Mouse (Mus musculus) lung, postnatal 36 days (tissue): ENCODE measurements at regions not wholly inside any gene's neighbourhood (a gene's known extent, or its start where the extent isn't known, plus 50 kb on each side); places are given as distances from the start of the nearest gene placed in this dataset.

Experiments used
- DNase-seq: peaks from one replicate; pipeline ENCODE4 v3.0.0; 2022; ENCODE audit warnings: mixed read lengths

GRCm38 (mm10) chr17:49219512-49220197 lies 208.5 kb upstream of the Mocs1 start:
- DNase-seq, result no peak

GRCm38 (mm10) chr17:49223212-49223611 lies 204.9 kb upstream of the Mocs1 start:
- no peak for DNase-seq

- peak; percentile 36 for DNase-seq
Measured at GRCm38 (mm10) chr17:49223651-49224050, 204.5 kb upstream of the Mocs1 start.

DNA sequence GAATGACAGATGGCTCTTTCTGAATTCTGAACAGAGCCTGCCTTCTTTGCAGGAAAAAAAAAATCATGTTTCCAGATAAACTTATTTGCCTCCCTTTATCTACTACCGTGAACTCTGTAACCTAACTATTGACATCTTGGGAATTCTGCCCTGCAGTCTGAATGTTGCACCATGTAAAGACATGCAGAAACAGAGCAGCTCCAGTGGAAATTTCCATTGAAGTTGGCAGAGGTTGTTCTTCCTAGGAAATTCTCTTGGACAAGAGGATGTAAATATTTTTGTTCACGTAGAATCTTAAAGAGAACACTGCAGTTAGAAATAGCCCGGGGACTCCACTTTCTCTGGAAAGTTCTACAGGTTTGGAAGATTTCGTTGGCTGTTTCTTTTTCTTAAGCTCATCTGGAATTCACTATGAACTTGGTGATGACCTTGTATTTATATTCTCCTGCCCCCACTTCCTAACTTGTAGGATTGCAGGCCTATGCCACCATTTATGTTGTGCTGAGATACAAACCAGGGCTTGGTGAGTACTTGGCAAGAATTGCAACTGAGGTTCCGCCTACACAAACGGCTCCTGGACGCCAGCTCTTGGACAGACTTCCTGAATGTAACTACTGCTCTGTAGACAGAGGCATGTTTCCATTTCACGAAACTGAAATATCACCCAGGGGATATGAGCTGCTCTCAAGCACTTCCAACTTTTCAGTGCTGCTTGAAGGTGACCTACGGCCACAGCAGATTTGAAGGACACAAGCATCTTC lies 202.7 kb upstream of the Mocs1 start:
- DNase-seq, result peak; percentile 35

GRCm38 (mm10) chr17:49226016-49226400 lies 202.2 kb upstream of the Mocs1 start:
- DNase-seq, result peak; percentile 26

DNA sequence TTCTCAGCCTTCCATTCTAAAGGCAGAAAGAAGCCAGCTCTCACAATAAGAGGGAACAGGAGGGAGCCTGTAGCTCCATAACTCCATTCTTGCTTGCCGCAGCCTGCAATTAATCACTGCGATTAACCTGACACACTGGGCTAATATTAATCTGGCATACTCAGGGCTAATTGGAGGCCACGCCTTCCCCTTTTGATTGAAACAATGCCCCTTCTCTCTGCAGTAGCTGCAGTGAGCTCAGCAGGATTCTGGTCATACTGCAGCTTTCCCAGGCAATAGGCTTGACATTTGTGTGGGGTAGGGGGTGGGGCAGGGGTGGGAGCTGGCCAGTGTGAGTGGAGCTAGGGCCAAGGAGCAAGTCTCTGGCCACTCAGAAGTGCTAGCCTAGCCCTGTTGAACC lies 196.9 kb upstream of the Mocs1 start:
- no peak for DNase-seq

- DNase-seq, result no peak
Measured at GRCm38 (mm10) chr17:49240097-49240496, 188.1 kb upstream of the Mocs1 start.

- peak; percentile 32 for DNase-seq
Measured at GRCm38 (mm10) chr17:49243419-49243818, 184.7 kb upstream of the Mocs1 start.

DNA sequence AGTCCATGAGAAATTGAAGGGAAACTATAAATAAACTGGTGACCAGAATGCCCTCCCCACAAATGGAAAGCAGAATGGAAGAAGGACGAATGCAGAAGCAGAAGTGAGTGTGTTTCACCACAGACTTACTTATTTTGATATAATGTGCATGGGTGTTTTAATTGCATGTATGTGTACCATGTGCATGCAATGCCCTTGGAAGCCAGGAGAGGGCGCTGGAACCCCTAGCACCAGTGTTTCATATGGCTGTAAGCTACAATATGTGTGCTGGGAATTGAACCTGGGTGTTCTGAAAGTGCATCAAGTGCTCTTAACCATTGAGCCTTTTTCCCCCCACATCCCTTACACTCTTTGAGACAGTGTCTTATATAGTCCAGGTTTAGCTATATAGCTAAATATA lies 183.1 kb upstream of the Mocs1 start:
- no peak for DNase-seq

GRCm38 (mm10) chr17:49247215-49247614 lies 180.9 kb upstream of the Mocs1 start:
- DNase-seq, result no peak

DNA sequence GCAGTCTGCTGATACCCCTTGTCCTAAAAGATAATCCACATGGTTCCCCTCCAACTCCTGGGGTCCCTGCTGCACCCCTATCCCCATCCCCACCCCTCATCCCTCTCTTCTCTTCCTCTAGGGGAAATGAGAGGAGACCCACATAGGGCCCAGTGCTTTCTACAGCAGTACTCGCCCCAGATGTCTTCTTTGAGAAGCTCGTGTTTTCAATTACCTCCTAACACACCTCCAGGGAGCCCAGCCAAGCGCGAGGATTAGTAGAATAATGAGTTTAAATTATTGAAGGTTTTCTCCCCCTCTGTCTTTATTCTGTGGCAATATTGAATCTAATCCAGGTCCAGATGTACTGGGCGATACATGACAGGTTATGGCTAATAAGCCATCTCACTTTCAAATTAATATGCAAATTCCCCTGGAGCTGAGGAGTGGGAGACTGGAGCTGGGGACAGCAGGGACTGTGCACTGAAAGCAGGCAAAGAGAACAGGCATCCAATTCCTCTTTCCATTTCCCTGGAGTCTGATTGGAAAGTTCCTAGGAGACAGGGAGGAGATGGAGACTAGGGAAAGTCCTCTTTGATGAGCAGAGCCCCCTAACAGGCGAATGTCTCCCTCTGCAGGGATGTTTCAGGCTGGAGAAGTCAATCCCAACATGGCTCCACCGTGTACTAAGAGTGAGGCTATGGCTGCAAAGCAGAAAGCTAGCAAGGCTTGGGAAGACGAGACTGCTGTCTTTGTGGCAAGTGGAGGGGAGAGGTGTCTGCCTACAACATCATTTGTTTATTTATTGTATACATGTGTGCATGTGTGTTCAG lies 177.2 kb upstream of the Mocs1 start:
- no peak for DNase-seq

- DNase-seq, result no peak
Measured at GRCm38 (mm10) chr17:49252271-49252670, 175.9 kb upstream of the Mocs1 start.

DNA sequence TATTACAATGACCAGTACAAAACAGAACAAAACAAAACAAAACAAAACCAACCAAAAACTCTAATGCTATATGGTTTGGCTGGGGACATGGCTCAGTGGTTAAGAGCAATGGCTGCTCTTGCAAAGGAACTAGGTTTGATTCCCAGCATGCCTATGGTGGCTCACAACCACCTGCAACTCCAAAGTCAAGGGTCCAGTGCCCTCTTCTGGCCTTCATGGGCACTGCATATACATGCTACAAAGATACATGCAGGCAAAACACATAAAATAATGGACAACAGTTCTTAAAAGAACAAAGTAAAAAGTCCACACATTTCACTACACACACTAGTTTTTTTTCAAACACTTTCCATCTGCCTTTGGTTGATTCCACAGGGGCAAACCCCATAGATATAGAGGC lies 169.7 kb upstream of the Mocs1 start:
- DNase-seq, result no peak

DNA sequence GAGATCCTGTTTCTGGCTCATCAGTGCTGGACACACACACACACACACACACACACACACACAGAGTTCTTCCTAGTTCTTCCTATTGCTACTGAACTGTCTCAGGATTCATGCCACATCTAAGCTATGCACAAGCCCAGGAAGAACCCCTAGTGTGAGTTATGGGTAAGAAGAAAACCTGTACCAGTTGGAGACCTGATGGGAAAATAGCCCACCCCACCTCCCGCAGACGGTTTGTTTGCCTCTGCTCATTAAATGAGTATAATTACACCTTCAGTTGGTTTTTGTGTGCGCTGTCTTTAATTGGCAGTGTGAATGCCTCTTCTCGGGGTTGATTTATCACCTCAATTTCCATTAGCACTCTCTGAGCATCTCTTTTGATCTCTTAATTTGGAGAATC lies 165.8 kb upstream of the Mocs1 start:
- no peak for DNase-seq

DNA sequence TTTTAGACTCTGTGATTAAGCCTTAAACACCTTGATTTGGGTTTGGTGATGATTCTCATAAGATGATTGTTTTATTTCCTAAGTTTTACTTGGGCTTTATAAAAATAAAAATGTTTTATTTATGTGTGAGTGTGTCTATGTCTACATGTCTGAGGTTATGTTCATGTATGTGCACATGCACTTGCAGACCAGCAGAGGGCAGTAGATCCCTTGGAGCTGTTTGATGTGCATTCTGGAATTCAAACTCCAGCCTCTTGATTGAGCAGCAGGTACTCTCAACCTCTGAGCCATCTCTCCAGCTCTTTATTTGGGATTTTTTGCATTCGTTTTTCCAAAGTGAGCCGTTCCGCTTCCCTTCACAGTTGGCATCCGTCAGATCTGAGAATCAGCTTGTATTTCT lies 161.8 kb upstream of the Mocs1 start:
- DNase-seq, result no peak

DNA sequence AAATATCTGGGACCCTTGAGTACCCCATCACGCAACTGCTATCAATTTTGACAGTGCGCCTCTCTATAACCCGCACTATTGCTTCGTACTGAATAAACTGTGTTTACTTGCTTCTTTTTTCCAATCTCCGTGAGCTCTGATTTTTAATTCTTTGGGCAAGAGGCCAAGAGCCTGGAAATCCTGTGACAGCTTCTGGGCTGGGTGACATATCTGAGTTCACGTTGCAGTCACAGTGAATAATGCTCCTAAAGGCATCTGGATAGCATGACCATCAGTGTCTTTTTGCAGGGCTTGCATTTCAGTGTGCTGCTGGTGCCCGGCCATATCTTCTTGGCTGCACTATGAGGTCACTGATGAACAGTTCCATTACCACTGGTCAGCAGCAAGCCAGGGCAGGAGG lies 158.2 kb upstream of the Mocs1 start:
- no peak for DNase-seq

GRCm38 (mm10) chr17:49272661-49273448 lies 155.3 kb upstream of the Mocs1 start:
- DNase-seq, result no peak

- DNase-seq, result no peak
Measured at GRCm38 (mm10) chr17:49274936-49275335, 153.2 kb upstream of the Mocs1 start.

DNA sequence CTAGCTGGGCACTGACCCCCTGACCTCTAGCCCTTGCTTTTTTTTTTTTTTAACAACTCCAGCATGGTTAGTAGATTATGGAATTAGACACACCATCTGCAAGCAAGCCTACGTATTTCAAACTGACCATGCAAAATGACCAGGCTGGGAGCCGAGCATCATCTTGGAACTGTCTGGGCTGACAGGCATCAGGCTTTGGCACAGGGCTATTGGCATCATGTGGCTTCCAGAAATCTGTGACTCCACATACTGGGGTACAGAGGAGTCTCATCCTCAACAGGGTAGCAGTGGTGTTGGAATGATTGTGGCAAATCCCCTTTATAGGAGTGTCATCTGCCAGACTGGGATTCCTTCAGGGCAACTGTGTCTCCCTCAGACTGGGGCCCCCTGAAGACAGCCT lies 152.7 kb upstream of the Mocs1 start:
- DNase-seq, result no peak

DNA sequence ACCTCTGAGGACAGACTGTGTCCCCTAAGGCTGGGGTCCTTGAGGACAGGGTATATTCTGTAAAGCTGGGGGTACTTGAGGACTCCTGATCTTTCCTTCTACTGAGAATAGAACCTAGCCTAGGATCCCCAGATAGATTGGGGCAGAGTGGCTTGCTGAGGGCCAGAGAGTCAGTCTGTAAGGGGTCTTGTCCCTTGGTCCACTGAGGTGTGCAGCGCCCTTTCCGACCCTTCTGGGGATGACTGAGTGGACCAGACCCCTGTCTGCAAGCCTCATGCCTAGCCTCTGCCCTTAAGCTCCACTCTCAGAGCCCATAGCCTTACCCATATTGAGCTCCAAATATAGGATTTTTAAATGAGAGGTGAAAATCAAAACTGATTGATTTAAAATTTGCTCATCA lies 152.2 kb upstream of the Mocs1 start:
- DNase-seq, result no peak

DNA sequence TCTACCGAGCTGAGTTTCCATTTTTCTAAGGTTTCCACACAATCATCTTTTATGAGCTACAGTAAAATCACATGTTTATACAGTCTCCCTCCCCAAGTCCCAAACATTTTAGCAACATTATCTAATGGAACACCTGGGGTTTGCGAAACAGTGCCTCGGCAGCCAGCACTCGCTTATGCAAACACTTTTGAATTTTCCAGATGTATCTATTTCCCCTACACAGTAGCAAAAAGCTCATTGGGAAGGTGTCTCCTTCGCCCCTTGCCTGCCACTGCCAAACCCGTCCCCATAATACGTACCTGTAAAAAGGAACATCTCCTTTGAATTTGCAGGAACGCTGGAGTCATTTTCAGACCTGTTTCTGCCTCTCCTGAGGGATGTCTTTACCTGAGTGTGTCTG lies 149.6 kb upstream of the Mocs1 start:
- no peak for DNase-seq

DNA sequence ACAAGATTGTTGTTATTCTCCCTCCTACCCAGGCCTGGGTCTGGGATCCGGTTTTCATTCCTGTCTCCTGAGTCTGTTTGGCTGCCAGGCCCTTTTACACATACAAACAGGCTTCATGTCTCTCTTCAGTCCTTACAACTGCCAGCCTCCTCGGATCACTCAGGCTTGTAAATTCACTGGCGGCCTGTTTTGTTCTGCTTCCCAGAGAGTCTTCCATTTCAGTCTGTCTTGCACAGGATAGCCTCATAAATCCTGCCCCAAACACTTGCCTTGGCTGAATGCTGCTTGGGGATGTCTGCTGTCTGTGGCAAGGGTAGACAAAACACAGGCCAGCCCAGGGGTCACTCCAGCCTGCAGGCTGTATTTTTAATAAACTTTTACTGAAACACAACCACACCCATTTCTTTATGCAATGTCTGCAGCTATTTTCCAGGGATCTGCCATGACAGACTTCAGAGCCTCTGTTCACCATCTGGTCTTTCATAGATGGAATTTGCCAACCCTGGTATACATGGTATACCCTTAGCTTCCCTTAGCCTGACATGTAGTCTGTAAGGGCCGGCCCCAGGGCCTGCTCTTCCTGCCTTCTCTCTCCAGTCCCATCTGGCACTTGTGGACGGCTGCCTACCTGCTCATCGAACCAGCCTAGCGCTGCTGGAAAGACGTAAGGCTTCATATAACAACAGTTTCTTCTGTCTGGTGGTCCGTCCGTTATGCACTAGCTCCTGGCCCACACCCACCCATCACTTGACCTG lies 149.0 kb upstream of the Mocs1 start:
- no peak for DNase-seq
